Mouse (Mus musculus) mature B cell (primary cell): ENCODE data around the gene Plbd2.

Source experiments
- in situ Hi-C: fragments of 300-500 bp; cut with MboI; formaldehyde crosslinking; loops from 2 replicates; pipeline ENCODE4 v1.14.3; 2019

The Plbd2 gene

DNA sequence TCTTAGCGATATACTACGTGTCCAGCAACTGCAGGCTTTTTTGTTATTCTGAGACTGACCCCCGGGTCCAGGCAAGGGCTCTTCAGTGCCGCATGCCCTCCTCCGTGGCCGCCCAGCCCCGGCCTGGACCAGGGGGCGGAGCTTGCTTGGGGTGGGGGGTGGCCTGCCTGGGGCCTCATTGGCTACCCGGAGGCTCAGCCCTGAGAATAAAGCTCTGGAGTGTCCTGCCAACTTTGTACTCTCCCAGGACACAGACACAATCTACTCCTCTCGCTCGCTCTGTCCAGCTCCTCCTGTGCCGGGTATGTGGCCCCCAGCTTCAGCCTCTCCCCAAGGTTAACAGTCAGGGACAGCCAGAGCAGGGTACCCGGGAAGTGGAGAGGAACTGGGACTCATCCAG lies 27.1 kb downstream of the Plbd2 start, which contains the start of gene Sds:
Gene Sds, plus strand, starts transcription at position 231 of the 400 bp plus-strand sequence.
- in situ Hi-C loops, result no loop called here

- in situ Hi-C loops, result no loop called here
Observed at GRCm38 (mm10) chr5:120475861-120476260, 27.6 kb downstream of the Plbd2 start.

GRCm38 (mm10) chr5:120473361-120473760 lies 30.1 kb downstream of the Plbd2 start:
- in situ Hi-C loops, result no loop called here

- in situ Hi-C loops, result no loop called here
Observed at GRCm38 (mm10) chr5:120472770-120473169, 30.7 kb downstream of the Plbd2 start, which contains the start of gene Sdsl. Sdsl (minus strand) TSS chr5:120472810.

GRCm38 (mm10) chr5:120471538-120471937 lies 31.9 kb downstream of the Plbd2 start:
- in situ Hi-C loops, result no loop called here

- in situ Hi-C loops, result no loop called here
Observed at GRCm38 (mm10) chr5:120468830-120469229, 34.6 kb downstream of the Plbd2 start.

DNA sequence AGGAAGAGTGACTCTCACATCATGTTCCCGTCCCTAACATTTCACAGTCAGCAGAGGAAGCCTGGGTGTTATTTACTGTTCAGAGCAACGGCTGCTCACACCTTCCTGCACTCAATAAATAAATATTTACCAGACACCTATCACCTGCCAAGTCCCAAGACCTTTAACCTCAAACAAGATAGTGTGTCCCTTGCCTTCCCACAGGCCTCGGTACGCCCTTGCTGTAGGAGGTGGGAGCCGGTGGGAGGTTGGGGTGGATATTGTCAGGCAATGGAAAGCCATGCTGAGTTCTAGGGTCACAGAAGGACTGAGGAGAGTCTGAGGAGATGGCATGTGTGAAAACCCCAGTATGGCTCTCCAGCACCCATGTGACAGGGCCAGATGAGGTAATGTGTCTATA lies 35.1 kb downstream of the Plbd2 start:
- in situ Hi-C loops, result no loop called here

DNA sequence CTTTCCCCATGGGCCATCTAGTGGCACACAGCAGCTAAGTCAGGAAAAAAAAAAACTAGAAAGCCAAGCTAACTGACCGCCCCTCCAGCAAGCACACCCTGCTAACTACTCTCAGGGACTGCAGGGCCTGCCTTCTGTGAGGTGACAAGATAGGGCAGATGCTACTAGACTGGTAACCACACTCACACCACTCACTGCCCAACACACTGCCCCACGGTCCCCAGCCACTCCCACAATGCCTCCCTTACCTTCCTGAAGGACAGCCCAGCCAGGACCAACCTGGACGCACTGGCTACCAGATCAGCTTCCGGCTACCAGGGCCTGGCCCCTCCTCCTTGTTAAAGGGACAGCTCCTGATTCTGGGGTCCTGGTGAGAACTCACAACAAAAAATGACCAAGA lies 36.4 kb downstream of the Plbd2 start:
- in situ Hi-C loops, result no loop called here

DNA sequence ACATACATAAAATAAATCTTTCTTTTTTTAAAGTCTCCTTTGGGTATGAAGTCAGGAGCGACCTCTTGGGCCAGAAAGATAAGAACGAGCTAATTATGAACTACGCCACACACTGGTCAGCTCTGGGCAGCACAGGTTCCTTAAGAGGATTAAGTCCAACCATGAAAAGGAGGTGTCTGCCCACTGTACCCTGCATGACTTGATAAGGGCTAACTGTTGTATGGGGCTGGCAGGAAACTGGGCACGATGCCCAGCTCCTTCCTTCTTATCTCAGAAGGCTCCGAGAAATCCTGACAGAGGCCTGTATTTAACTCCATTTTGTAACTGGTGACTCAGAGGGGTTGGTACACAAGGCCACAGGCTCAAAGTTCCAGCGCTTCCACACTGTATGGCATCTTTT lies 37.6 kb downstream of the Plbd2 start:
- in situ Hi-C loops, result no loop called here

DNA sequence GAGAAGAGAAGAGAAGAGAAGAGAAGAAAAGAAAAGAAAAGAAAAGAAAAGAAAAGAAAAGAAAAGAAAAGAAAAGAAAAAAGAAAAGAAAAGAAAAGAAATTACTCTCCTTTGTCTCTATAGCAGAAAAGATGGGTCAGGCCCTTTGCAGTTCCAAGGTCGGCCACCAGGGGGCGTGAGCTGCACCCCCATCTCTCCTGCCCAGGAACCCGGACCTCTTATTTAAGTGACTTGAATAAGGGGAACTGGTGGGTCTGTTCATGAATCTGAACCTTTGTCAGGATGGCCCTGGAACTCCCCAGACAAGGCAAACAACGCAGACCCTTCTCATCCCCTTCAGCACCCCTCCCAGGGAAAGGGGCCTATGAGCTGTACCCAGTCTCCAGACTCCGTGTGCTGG lies 38.4 kb downstream of the Plbd2 start:
- in situ Hi-C loops, result no loop called here

- in situ Hi-C loops, result no loop called here
Observed at GRCm38 (mm10) chr5:120464321-120464720, 39.1 kb downstream of the Plbd2 start.

- in situ Hi-C loops, result no loop called here
Observed at GRCm38 (mm10) chr5:120461902-120462301, 41.5 kb downstream of the Plbd2 start.

DNA sequence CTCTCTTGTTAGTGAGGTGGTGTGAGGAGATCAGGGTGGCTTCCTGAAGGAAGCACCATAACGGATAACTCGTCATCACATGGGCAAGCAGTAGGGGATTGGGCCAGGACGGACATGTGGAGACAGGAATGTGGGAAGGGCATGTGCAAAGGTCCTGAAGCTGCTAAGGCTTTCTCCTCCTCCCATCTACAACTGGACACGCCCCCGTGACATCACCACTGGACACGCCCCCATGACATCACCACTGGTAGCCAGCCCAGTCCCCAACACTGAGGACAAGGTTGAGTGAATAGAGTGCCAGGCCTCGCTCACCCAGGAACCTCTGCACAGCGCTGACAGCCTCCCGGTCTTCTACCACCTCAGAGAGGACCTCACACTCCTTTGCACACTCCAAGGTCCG lies 44.3 kb downstream of the Plbd2 start:
- in situ Hi-C loops, result no loop called here

DNA sequence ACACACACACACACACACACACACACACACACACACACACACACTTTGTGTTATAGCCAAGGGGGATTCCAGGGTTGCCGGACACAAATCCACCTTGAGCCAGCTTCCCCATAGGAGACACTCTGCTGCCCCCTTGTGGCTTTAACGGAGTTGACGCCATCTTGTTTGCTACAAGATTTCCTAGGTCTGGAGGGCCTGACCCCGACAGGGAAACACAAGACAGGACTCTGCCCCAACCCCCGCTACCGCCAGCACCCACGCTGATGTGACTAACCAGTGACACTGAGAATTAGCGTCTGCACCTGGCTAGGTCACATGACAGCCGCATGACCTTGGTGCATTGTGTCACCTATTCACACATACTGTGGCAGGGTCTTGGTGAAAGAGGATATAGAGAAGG lies 45.8 kb downstream of the Plbd2 start:
- in situ Hi-C loops, result no loop called here

DNA sequence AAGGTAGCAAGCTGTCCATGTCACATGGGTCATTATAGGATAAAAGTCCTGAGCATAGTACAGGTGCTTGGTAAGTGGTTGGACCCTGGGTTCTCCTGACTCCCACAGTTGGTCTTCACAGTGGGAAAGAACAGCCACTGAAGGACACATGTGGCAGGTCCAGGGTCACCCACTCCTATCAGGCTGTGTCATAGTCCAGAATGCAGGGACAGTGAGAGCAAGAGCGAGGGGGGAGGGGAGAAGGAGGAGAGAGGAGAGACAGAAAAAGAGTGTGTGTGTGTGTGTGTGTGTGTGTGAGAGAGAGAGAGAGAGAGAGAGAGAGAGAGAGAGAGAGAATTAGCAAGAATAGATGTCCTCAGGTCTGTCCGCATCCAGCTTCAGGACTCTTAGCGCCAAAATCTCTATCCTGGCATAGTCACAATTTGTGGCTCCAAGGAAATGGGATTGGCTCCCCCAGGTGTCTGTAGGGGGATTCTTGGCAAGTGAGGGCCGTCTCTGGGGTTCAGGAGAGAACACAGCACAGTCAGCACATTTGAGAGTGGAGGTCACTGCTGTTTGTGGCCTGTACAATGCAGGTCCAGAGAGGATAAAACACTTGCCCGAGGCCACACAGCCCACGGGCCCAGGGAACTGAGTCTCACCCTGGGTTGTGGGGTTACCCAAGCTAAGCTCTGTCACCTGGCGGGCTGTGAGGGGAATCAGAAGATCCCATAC lies 46.4 kb downstream of the Plbd2 start:
- in situ Hi-C loops, result no loop called here

GRCm38 (mm10) chr5:120456253-120456652 lies 47.2 kb downstream of the Plbd2 start:
- in situ Hi-C loops, result no loop called here

DNA sequence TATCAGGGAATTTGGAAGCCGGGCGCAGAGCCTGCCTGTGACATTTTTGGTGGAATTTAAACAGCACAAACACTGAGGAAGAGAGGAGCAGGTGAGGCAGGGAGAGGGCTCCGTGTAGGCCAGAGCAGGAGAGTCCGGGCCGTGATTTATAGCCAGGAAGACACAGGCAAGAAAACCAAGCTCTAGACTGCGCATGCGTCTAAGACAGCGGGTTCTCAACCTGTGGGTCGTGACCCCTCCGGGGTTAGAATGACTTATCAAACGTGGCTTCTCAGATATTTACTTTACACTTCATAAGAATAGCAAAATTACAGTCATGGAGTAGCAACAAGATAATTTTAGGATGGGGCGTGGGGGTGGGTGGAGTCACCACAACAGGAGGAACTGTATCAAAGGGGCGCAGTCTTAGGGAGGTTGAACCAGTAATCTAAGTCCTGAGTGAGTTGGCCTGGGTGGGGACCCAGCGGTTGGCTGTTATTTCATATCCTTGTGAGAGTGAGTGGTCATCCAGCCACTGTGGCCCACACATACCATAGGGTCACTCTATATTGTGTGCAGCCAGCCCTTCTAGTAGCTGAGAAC lies 48.6 kb downstream of the Plbd2 start:
- in situ Hi-C loops, result no loop called here

- in situ Hi-C loops, result no loop called here
Observed at GRCm38 (mm10) chr5:120447305-120447704, 56.1 kb downstream of the Plbd2 start.

- in situ Hi-C loops, result no loop called here
Observed at GRCm38 (mm10) chr5:120440733-120441132, 62.7 kb downstream of the Plbd2 start.

- in situ Hi-C loops, result no loop called here
Observed at GRCm38 (mm10) chr5:120439887-120440670, 63.3 kb downstream of the Plbd2 start.

GRCm38 (mm10) chr5:120438991-120439710 lies 64.3 kb downstream of the Plbd2 start:
- in situ Hi-C loops, result no loop called here

DNA sequence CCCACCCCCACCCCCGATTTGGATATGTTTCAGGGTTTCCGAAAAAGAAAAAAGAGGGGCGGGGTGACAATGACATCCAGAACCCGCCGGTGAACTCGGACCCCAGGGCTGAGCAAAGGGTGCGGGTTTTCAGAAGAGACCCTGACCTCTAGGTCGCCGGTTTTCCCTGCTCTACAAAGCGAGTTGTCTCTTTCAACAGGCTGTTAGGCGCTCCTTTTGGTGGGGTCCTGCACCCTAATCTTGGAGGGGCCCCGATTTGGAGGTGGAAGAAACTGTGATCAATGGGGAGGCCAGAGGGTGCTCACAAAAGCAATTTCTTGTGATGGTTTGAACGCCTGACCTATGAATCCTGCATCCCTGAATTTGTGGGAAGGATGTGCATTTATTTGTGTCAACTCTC lies 65.0 kb downstream of the Plbd2 start:
- in situ Hi-C loops, result no loop called here
